Mouse (Mus musculus) right cerebral cortex, postnatal 14 days (tissue): ENCODE results near the gene Glis1.

ENCODE experiments used
- DNase-seq: peaks from one replicate; pipeline ENCODE4 v3.0.0; 2022

Gene Glis1

GRCm38 (mm10) chr4:107520816-107521215 is 86.4 kb downstream of the Glis1 start:
- no peak for DNase-seq

- DNase-seq, result no peak
Measured at GRCm38 (mm10) chr4:107523607-107524151, 89.3 kb downstream of the Glis1 start.

GRCm38 (mm10) chr4:107535126-107535525 is 100.7 kb downstream of the Glis1 start:
- DNase-seq, result no peak

GRCm38 (mm10) chr4:107538116-107538515 is 103.7 kb downstream of the Glis1 start:
- no peak for DNase-seq

GRCm38 (mm10) chr4:107538561-107538960 is 104.2 kb downstream of the Glis1 start:
- no peak for DNase-seq

GRCm38 (mm10) chr4:107539021-107539420 is 104.6 kb downstream of the Glis1 start:
- no peak for DNase-seq

GRCm38 (mm10) chr4:107541821-107542220 is 107.4 kb downstream of the Glis1 start:
- no peak for DNase-seq

- no peak for DNase-seq
Measured at GRCm38 (mm10) chr4:107544843-107545242, 110.5 kb downstream of the Glis1 start.

- peak; percentile 3 for DNase-seq
Measured at GRCm38 (mm10) chr4:107545726-107546125, 111.3 kb downstream of the Glis1 start.

GRCm38 (mm10) chr4:107546525-107546924 is 112.1 kb downstream of the Glis1 start:
- DNase-seq, result peak; percentile 6

GRCm38 (mm10) chr4:107550096-107550495 is 115.7 kb downstream of the Glis1 start:
- DNase-seq, result peak; percentile 1

GRCm38 (mm10) chr4:107550546-107550945 is 116.2 kb downstream of the Glis1 start:
- DNase-seq, result no peak

GRCm38 (mm10) chr4:107552696-107553095 is 118.3 kb downstream of the Glis1 start:
- DNase-seq, result peak; percentile 13

- DNase-seq, result peak; percentile 1
Measured at GRCm38 (mm10) chr4:107553774-107554173, 119.4 kb downstream of the Glis1 start.

- DNase-seq, result no peak
Measured at GRCm38 (mm10) chr4:107558801-107559200, 124.4 kb downstream of the Glis1 start.

GRCm38 (mm10) chr4:107561056-107561455 is 126.7 kb downstream of the Glis1 start:
- no peak for DNase-seq

- no peak for DNase-seq
Measured at GRCm38 (mm10) chr4:107568159-107568558, 133.8 kb downstream of the Glis1 start.

GRCm38 (mm10) chr4:107568881-107569443 is 134.6 kb downstream of the Glis1 start:
- no peak for DNase-seq

GRCm38 (mm10) chr4:107570329-107571014 is 136.1 kb downstream of the Glis1 start:
- DNase-seq, result no peak

- no peak for DNase-seq
Measured at GRCm38 (mm10) chr4:107575781-107576180, 141.4 kb downstream of the Glis1 start.

- DNase-seq, result peak; percentile 48
Measured at GRCm38 (mm10) chr4:107576742-107577141, 142.4 kb downstream of the Glis1 start.

GRCm38 (mm10) chr4:107577146-107577839 is 142.9 kb downstream of the Glis1 start:
- DNase-seq, result no peak

- DNase-seq, result no peak
Measured at GRCm38 (mm10) chr4:107580883-107581282, 146.5 kb downstream of the Glis1 start.

GRCm38 (mm10) chr4:107586391-107586790 is 152.0 kb downstream of the Glis1 start:
- DNase-seq, result no peak
